Mouse (Mus musculus) midbrain, postnatal 0 days (tissue): ENCODE measurements around the gene Tulp3. TPM values are rescaled to one million over a fixed set of nuclear protein-coding genes. Genes with fewer than 3 reads are reported as not detected.

Experiments
- ATAC-seq: fragments of 200-750 bp; cut with Nextera tagmentation; 2 replicates; pipeline ENCODE4 v1.8.0; 2017; ENCODE audit warnings: moderate number of reproducible peaks, mild to moderate bottlenecking, moderate TSS enrichment, moderate library complexity; ENCODE audit not compliant: low FRiP score
- DNase-seq: peaks from one replicate; pipeline ENCODE4 v3.0.0-alpha.2; 2015; ENCODE audit warnings: low spot score
- H3K27ac ChIP-seq: fragments of 300-500 bp; sonication (generic); 2 replicates; pipeline ENCODE4 v1.5.1; 2014; ENCODE audit warnings: low read depth, mild to moderate bottlenecking, low read length, mixed read lengths
- H3K27me3 ChIP-seq: fragments of 300-500 bp; sonication (generic); 2 replicates; pipeline ENCODE4 v1.6.1; 2014; ENCODE audit warnings: low read length, control low read depth, mixed read lengths; ENCODE audit not compliant: insufficient read depth
- H3K36me3 ChIP-seq: fragments of 300-500 bp; sonication (generic); 2 replicates; pipeline ENCODE4 v1.6.1; 2014; ENCODE audit warnings: low read length, control low read depth, mixed read lengths; ENCODE audit not compliant: insufficient read depth
- H3K4me1 ChIP-seq: fragments of 300-500 bp; sonication (generic); 2 replicates; pipeline ENCODE4 v1.6.1; 2014; ENCODE audit warnings: mild to moderate bottlenecking, control low read depth, antibody characterized with exemption, low read length, mixed read lengths; ENCODE audit not compliant: insufficient read depth
- H3K4me2 ChIP-seq: fragments of 300-500 bp; sonication (generic); 2 replicates; pipeline ENCODE4 v1.6.1; 2014; ENCODE audit warnings: low read depth, mild to moderate bottlenecking, low read length, mixed read lengths; ENCODE audit not compliant: poor library complexity, severe bottlenecking
- H3K4me3 ChIP-seq: fragments of 300-500 bp; sonication (generic); 2 replicates; pipeline ENCODE4 v1.5.1; 2014; ENCODE audit warnings: low read depth, mild to moderate bottlenecking, low read length, moderate library complexity
- H3K9ac ChIP-seq: fragments of 300-500 bp; sonication (generic); replicated peaks from 2 replicates; pipeline ENCODE4 v1.6.1; 2014; ENCODE audit warnings: mild to moderate bottlenecking, low read length, moderate library complexity, mixed read lengths; ENCODE audit not compliant: poor library complexity, severe bottlenecking
- H3K9me3 ChIP-seq: fragments of 300-500 bp; sonication (generic); 2 replicates; pipeline ENCODE4 v1.6.1; 2016; ENCODE audit warnings: low read length, control low read depth
- CTCF ChIP-seq: IDR thresholded peaks from 2 replicates; pipeline ENCODE4 v1.5.1; 2016; ENCODE audit warnings: antibody characterized with exemption, mild to moderate bottlenecking
- WGBS: fragments of 180-500 bp; shearing (Covaris S2); extraction: QIAGEN DNeasy Blood & Tissue Kit; methylation state at CpG from one replicate; pipeline ENCODE4 v1.1.7; 2014; 5-methylcytosine and 5-hydroxymethylcytosine counted together
- polyA plus RNA-seq: library from polyadenylated mRNA; unstranded; fragments of >200 nt; fragmentation: Nextera tagmentation; extraction: Ambion mirVana; gene quantifications from 2 replicates; pipeline ENCODE4 v1.2.1, GENCODE M21; 2015
- total RNA-seq: library from RNA; depleted of rRNA; stranded (reverse); fragments of >200 nt; gene quantifications from 2 replicates; pipeline ENCODE4 v1.2.3, GENCODE M21; 2014

The Tulp3 gene
- total and polyA plus RNA-seq, 2 experiments from 2014 or later = 14.3 to 14.7 TPM

- Histone ChIP-seq H3K27ac (no peak overlapping the region), H3K4me1 (no peaks in the 10 kb centered on the region), H3K9me3 (no peaks in the 10 kb centered on the region), H3K4me2 (no peak overlapping the region), H3K4me3 (no peak overlapping the region), H3K27me3 (no peaks in the 10 kb centered on the region), H3K9ac (no peak overlapping the region), H3K36me3 (peaks cover 14% of the 10 kb centered on the region; the same call in 1 of the 2 replicates)
- TF ChIP-seq CTCF = no peak
- WGBS = 85% methylated on average over 7 of the region's 7 CpGs
- ATAC-seq (no peak), DNase-seq (no peak)
Measured at GRCm38 (mm10) chr6:128337467-128337866, 18.2 kb downstream of the Tulp3 start.

- no peaks in the 10 kb centered on the region for H3K4me1 ChIP-seq
- TF ChIP-seq CTCF = peak; percentile 75
- no peak overlapping the region for H3K4me2 ChIP-seq
- H3K9ac ChIP-seq = no peak overlapping the region
- peak; percentile 89 for ATAC-seq
- 21% methylated on average over 12 of the region's 12 CpGs for WGBS
- no peaks in the 10 kb centered on the region for H3K9me3 ChIP-seq
- peak; percentile 88 for DNase-seq
- H3K27ac ChIP-seq = peak overlapping the region; percentile 34; the same call in 1 of the 2 replicates
- H3K27me3 ChIP-seq = no peaks in the 10 kb centered on the region
- H3K4me3 ChIP-seq = no peak overlapping the region
- H3K36me3 ChIP-seq = peaks cover 25% of the 10 kb centered on the region
Measured at GRCm38 (mm10) chr6:128334397-128335124, 21.1 kb downstream of the Tulp3 start.

DNA sequence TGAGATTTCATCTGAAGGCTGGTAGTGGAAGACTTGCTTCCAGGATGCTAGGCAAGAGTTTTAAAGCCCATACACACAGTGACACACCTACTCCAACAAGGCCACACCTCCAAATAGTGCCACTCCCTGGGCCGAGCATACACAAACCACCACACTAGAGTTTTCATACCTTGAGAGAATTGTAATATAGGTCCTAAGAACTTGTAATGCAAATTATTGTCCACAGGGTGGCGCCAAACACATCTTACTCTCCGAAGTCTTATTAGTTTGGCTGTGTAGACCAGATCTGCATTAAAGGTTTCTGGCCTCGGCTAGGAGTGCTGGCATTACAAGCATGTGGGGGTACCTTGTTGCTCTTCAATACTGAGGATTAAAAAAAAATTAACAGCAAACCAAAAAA is 37.3 kb downstream of the Tulp3 start:
- WGBS = 9% methylated on average over 4 of the region's 4 CpGs
- peaks cover 17% of the 10 kb centered on the region for H3K36me3 ChIP-seq
- H3K27me3 ChIP-seq = no peaks in the 10 kb centered on the region
- DNase-seq (peak; percentile 88), ATAC-seq (peak; percentile 57; the same call in 1 of the 2 replicates)
- TF ChIP-seq CTCF = peak; percentile 87
- no peak overlapping the region for H3K4me3 ChIP-seq
- H3K4me1 ChIP-seq = no peaks in the 10 kb centered on the region
- no peaks in the 10 kb centered on the region for H3K9me3 ChIP-seq
- H3K9ac ChIP-seq = no peak overlapping the region
- no peak overlapping the region for H3K4me2 ChIP-seq
- no peak overlapping the region for H3K27ac ChIP-seq

DNA sequence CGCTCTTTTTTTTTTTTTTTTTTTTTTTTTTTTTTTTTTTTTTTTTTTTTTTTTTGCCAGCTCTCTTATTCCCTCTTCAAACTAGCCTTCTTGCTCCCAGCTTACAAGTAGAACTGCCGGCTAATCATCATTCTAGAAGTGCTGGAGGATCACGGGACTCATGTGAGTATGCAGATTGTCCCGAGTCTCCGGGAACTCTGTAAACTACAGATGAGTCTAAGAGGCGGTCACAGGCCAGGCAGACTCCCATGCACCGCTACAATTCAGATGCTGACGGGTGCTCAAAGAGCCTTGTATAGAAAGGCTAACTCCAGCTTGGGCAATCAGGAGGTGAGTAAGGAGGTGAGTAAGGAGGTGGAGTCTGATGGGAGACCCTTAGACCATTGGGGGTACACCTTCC is 40.1 kb downstream of the Tulp3 start:
- DNase-seq (no peak), ATAC-seq (no peak)
- no peaks in the 10 kb centered on the region for H3K27me3 ChIP-seq
- no peak overlapping the region for H3K4me2 ChIP-seq
- no peak overlapping the region for H3K9ac ChIP-seq
- no peaks in the 10 kb centered on the region for H3K9me3 ChIP-seq
- H3K27ac ChIP-seq = no peak overlapping the region
- H3K36me3 ChIP-seq = no peaks in the 10 kb centered on the region
- 84% methylated on average over 8 of the region's 8 CpGs for WGBS
- no peak overlapping the region for H3K4me3 ChIP-seq
- no peaks in the 10 kb centered on the region for H3K4me1 ChIP-seq
- no peak for TF ChIP-seq CTCF

GRCm38 (mm10) chr6:128314796-128315195 is 40.9 kb downstream of the Tulp3 start:
- Histone ChIP-seq H3K36me3 (no peaks in the 10 kb centered on the region), H3K4me3 (no peak overlapping the region), H3K4me1 (no peaks in the 10 kb centered on the region), H3K9me3 (no peaks in the 10 kb centered on the region), H3K27ac (no peak overlapping the region), H3K9ac (no peak overlapping the region), H3K27me3 (no peaks in the 10 kb centered on the region), H3K4me2 (no peak overlapping the region)
- DNase-seq (no peak), ATAC-seq (no peak)
- TF ChIP-seq CTCF = no peak
- WGBS = 90% methylated on average over 6 of the region's 6 CpGs

GRCm38 (mm10) chr6:128308311-128308710 is 47.3 kb downstream of the Tulp3 start:
- no peak overlapping the region for H3K27ac ChIP-seq
- H3K27me3 ChIP-seq = no peaks in the 10 kb centered on the region
- H3K36me3 ChIP-seq = no peaks in the 10 kb centered on the region
- no peaks in the 10 kb centered on the region for H3K4me1 ChIP-seq
- ATAC-seq = peak; percentile 63; the same call in 1 of the 2 replicates
- no peak overlapping the region for H3K4me2 ChIP-seq
- peak; percentile 58 for DNase-seq
- TF ChIP-seq CTCF = peak; percentile 75
- H3K9me3 ChIP-seq = no peaks in the 10 kb centered on the region
- no peak overlapping the region for H3K9ac ChIP-seq
- 37% methylated on average over 4 of the region's 4 CpGs for WGBS
- H3K4me3 ChIP-seq = no peak overlapping the region
